Mouse (Mus musculus): ENCODE measurements around the gene Tanc1. TPM values are rescaled to one million over a fixed set of nuclear protein-coding genes. Genes with fewer than 3 reads are reported as not detected.

Tanc1 gene
- total RNA-seq, 2 experiments from 2014 or later, result 26.3 to 32.3 TPM

DNA sequence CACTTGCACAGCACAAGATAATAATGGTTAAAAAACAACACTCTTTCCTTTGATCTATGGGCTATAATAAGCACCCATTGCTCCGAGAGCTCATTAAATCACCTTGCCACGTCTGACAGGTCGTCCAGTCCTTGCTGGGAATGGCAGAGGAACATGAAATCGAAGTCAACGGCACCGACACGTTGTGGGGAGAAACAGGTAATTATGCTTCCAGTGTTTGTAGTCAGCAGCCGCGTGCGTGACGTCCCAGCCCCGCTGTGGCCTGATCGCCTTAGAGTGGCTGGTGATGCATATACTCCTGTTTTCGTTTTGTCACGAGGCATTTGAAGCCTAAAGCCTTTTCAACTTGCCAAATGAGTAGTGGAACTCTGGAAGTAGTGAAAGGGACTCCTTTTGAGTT is 208.2 kb downstream of the Tanc1 start:
- no peak overlapping the region for H3K4me3 ChIP-seq
- TF ChIP-seq CTCF (IDR thresholded peaks at IDR 0.05), result no peak
- no peak for DNase-seq (ENCODE audit: extremely low spot score in 1 of 2, low spot score in 2 of 2)
- no peak overlapping the region for H3K27ac ChIP-seq
- intact Hi-C loops (cut with DNase I), result no loop called here

DNA sequence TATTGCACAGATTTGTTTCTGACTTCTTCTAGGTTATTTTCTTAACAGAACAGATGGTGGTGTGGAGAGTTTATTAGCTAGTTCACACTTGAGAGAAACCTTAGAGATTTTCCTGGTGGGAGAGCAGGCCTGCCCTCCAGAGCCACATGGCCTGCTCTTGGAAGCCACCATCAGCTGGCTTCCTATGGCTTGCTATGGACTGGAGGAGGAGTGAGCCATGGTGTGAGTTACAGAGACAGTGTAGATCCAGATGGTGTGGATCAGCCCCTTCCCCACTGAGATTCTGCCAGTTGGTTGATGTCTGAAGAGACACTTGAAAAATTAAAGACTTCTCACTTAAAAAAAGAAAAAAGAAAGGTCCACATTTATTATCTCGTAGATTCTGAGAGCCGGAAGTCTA is 209.2 kb downstream of the Tanc1 start:
- no peak overlapping the region for H3K4me3 ChIP-seq
- TF ChIP-seq CTCF (IDR thresholded peaks at IDR 0.05), result no peak
- no peak for DNase-seq (ENCODE audit: extremely low spot score in 1 of 2, low spot score in 2 of 2)
- intact Hi-C loops (cut with DNase I), result no loop called here
- H3K27ac ChIP-seq, result no peak overlapping the region

DNA sequence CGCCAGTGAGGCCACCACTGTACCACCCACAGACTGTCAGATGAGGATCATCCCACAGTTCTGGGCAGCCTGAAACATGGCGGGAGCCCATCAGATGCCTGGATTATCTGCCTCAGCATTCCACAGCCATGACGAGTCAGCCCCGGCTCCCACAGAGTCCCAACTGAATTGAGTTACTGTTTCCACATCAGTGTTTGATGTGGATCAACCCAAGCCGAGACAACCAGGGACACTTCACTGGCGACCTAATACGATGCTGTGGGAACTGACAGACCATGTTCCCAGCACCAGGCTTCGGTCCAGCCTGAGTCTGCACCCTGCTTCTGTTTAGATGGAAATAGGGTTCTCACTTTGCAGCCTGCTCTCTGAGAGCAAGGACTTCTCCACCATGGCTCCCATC is 212.4 kb downstream of the Tanc1 start:
- H3K27ac ChIP-seq, result no peak overlapping the region
- TF ChIP-seq CTCF (IDR thresholded peaks at IDR 0.05), result no peak
- no peak overlapping the region for H3K4me3 ChIP-seq
- no peak for DNase-seq (ENCODE audit: extremely low spot score in 1 of 2, low spot score in 2 of 2)
- intact Hi-C loops (cut with DNase I), result no loop called here

DNA sequence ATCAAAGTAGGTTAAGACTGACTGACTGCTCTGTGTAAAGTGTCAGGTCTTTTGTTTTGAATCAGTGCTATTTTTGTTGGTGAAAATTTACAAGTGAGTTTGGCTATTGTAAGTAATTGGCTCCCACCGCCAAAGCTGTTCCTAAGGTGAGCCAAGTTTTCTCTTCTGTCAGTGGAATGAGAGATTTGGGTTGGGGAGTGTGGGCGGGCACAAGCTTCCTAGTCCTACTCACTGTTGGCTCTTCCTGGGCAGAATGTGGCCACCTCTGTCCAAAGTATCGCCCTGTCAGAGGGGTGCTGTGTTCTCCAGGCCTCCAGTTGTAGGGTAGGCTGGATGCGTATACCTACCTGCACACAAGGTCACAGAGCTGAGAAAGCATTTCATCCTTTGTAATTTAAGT is 213.5 kb downstream of the Tanc1 start:
- no peak for TF ChIP-seq CTCF (IDR thresholded peaks at IDR 0.05)
- DNase-seq (ENCODE audit: extremely low spot score in 1 of 2, low spot score in 2 of 2), result no peak
- no peak overlapping the region for H3K27ac ChIP-seq
- intact Hi-C loops (cut with DNase I), result no loop called here
- H3K4me3 ChIP-seq, result no peak overlapping the region

DNA sequence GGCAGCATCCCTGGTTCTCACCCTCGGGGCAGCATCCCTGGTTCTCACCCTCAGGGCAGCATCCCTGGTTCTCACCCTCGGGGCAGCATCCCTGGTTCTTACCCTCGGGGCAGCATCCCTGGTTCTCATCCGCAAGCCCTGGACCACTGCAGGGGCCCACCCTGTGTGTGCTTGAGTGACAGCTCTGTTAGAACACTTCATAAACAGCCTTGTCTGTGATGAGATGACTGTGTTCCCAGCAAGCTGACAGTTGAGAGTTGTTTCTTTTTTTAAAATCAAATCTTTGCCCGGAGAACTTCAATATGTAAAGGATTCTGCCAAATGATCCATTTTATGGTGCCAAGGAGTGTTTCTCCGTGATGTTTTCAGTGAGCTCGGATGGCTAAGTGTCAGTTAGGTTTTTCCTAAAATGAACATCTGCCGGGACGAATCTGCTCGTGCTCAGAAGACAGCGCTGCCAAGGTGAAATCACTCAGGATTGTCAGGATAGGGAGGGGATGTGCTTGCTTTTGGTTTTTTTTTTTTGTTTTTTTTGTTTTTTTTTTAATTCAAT is 216.3 kb downstream of the Tanc1 start:
- TF ChIP-seq CTCF (IDR thresholded peaks at IDR 0.05), result no peak
- Histone ChIP-seq H3K4me3 (no peak overlapping the region), H3K27ac (no peak overlapping the region; the same call in 1 of the 2 replicates)
- intact Hi-C loops (cut with DNase I), result no loop called here
- DNase-seq (ENCODE audit: extremely low spot score in 1 of 2, low spot score in 2 of 2), result no peak

DNA sequence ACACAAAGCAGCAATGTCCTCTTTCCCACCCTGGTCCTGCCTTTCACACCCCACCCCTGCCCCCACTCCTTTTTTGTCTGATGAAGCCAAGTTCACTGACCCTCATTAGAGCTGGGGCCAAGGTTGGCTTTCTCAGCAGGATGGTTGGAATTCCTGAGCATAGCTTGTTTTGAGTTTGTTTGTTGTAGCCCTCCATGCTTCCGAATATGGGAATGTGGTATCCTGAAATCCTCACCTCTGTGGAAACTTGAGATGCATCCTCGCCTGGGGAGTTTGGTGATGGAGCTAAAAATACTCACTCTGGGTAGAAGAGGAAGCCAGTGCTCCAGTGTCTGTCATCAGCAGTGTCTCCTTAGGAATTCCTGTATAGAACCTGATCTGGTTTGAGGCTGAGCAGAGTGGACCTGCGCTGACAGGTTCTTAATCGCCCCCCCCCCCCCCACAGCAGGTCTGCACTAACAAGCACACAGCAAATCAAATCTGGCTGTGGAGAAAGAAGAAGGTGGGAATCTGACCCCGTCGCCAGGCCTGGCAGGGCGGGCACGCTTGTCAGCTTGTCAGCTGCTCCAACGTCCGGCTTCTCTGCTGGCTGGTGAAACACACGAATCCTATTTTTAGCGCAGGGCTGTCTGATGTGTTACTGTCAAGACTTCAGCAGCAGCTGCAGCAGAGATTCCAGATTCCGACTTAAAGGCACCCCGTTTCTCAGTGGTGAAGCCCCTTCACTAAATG is 217.1 kb downstream of the Tanc1 start:
- H3K4me3 ChIP-seq, result no peak overlapping the region
- intact Hi-C loops (cut with DNase I), result no loop called here
- H3K27ac ChIP-seq, result peak overlapping the region; percentile 19
- no peak for TF ChIP-seq CTCF (IDR thresholded peaks at IDR 0.05)
- DNase-seq (ENCODE audit: extremely low spot score in 1 of 2, low spot score in 2 of 2), result peak in 1 of 2 experiments; percentile 26

DNA sequence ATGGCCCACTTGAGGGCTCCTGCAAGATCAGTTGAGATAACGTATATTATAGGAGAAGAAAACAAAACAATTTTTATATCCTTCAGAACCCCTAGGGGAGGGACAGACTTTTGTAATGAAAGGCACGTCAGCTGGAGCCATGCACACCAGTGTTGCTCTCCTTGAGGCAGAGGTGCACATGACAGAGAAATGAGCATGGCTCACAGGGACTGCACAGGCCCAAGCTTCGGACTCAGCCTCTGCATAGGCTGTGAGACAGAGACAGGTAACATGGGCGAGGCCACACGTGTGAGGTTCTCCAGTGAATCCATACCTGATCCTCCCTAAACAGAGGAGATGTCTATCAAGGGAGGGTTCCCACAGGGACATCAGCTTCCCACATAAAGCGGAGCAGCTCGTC is 217.9 kb downstream of the Tanc1 start:
- intact Hi-C loops (cut with DNase I), result no loop called here
- H3K4me3 ChIP-seq, result no peak overlapping the region
- DNase-seq (ENCODE audit: extremely low spot score in 1 of 2, low spot score in 2 of 2), result no peak
- no peak for TF ChIP-seq CTCF (IDR thresholded peaks at IDR 0.05)
- H3K27ac ChIP-seq, result no peak overlapping the region

DNA sequence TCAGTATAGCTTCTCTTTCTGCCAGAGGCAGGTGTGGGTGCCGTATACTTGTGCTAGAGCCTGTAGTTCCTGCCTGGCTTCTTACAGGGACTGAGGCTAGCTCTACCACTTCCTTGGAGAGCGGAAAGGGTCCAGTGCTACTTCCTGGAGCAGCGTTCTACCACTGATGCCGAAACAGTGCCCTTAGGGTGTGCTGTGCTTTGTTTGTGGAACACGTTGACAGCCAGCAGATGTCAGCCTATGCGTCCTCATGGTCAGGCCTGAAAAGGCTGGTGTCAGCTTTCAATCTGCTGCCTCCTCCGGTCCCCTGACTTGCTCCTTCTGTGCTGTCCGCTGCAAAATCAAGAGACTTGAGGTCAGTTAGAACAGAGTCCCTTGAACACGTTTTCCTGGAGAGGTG is 218.3 kb downstream of the Tanc1 start:
- no peak for DNase-seq (ENCODE audit: extremely low spot score in 1 of 2, low spot score in 2 of 2)
- intact Hi-C loops (cut with DNase I), result no loop called here
- H3K27ac ChIP-seq, result no peak overlapping the region
- TF ChIP-seq CTCF (IDR thresholded peaks at IDR 0.05), result peak; percentile 14
- no peak overlapping the region for H3K4me3 ChIP-seq

DNA sequence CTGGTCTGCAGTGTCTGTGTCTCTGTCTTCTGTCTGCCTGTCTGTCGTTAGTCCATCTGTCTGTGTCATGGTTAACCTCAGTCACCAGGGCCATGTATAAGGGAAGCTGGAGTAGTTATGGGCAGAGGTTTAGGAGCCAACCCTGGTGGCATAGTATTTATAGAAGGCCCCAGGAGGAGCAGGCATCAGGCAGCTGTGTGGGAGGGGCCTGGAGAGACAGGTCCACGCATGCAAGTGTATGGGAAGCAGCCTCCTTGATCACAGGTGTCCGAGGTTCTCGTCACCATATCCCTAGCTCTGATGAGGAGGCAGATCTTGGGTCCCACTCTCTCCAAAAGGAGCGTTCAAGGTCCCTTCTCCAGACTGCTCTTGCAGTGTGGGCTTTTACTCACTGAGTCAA is 219.1 kb downstream of the Tanc1 start:
- no peak overlapping the region for H3K4me3 ChIP-seq
- no peak for TF ChIP-seq CTCF (IDR thresholded peaks at IDR 0.05)
- no peak overlapping the region for H3K27ac ChIP-seq
- DNase-seq (ENCODE audit: extremely low spot score in 1 of 2, low spot score in 2 of 2), result no peak
- intact Hi-C loops (cut with DNase I), result no loop called here

DNA sequence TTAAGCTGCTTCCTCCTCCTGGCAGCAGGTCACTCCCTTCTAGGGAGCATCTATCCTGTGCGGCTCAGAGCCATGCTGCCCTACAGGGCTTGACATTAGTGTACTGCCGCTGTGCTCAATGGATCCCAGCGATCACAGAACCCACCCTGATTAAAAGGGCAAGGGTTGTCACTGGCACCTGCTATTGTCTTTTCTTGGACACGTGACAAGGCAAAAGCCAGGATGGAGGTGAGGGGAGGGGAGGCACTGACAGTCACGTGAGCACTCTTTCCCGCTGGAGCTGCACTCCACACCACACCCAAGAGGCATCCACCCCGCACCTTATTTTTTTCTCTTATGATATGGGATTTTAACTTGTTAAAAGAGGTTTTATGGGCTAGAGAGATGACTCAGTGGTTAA is 220.0 kb downstream of the Tanc1 start:
- no peak for TF ChIP-seq CTCF (IDR thresholded peaks at IDR 0.05)
- no peak for DNase-seq (ENCODE audit: extremely low spot score in 1 of 2, low spot score in 2 of 2)
- Histone ChIP-seq H3K4me3 (no peak overlapping the region), H3K27ac (no peak overlapping the region)
- intact Hi-C loops (cut with DNase I), result no loop called here

DNA sequence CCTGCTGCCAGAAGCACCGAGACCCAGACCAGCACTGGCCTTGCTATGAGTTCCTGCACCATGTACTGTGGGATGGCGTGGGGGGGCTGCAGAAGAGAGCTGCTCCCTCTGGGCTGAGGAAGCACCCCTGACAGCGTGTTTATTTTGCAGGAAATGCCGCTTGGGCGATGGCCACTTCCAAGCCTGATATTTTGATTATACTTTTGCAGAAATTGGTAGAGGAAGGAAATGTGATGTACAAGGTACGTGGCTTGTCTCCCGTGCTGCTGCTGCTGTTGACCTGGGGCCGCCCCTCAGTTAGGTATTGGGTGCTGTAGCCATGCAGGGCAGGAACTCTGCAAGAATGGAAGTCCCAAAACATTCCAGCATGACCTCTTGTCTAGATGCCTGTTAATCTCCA is 227.0 kb downstream of the Tanc1 start:
- peak overlapping the region; percentile 28; the same call in 1 of the 2 replicates for H3K27ac ChIP-seq

DNA sequence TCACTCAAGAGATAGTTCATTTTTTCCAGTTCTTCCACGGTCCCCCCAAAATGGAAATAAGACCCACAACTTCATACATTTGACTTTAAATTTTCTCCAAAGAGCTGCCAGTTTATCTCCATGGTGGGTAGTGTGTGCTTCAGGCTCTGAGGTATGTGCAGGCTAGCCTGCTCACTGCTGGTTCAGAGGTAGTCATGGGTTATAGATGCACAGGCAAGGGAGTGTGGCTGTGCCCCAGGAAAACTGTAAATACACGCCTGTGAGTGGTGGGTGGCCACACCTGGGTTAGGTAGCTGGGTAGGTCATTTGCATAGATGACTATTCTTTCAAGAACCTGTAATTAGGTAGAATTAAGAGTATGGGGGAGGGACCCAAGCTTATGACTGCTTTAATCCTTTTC is 227.9 kb downstream of the Tanc1 start:
- no peak for TF ChIP-seq CTCF (IDR thresholded peaks at IDR 0.05)
- no peak for DNase-seq (ENCODE audit: extremely low spot score in 1 of 2, low spot score in 2 of 2)
- intact Hi-C loops (cut with DNase I), result no loop called here
- Histone ChIP-seq H3K4me3 (no peak overlapping the region), H3K27ac (no peak overlapping the region)

More for the DNA sequence above, 227.0 kb downstream of the Tanc1 start:
- DNase-seq (ENCODE audit: extremely low spot score in 1 of 2, low spot score in 2 of 2), result no peak
- no peak overlapping the region for H3K4me3 ChIP-seq
- TF ChIP-seq CTCF (IDR thresholded peaks at IDR 0.05), result no peak
- intact Hi-C loops (cut with DNase I), result no loop called here

DNA sequence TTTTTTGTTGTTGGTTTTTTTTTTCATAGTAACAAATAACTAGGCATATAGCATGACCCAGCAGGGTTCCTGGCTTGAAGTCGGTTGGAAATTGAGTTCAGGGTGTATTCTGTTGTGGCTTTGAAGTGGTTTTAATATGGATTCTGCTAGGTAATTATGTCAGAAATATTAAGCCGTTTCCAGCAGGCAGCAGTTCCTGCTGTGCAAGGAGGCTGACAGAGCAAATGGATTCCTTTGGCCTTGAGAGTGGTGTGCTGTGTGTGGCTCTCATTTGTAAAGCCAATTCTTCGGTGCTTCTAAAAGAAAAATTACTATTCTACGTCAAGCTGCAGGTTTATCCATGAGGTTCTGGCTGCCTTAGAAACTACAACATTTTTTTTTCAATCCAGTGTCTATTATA is 228.3 kb downstream of the Tanc1 start:
- DNase-seq (ENCODE audit: extremely low spot score in 1 of 2, low spot score in 2 of 2), result no peak
- H3K27ac ChIP-seq, result no peak overlapping the region
- H3K4me3 ChIP-seq, result no peak overlapping the region
- no peak for TF ChIP-seq CTCF (IDR thresholded peaks at IDR 0.05)
- intact Hi-C loops (cut with DNase I), result no loop called here
